Mouse (Mus musculus): Measurements from ENCODE around the gene Rnf181. TPM values are rescaled to one million over a fixed set of nuclear protein-coding genes. Genes with fewer than 3 reads are reported as not detected.

Rnf181 gene
- polyA plus RNA-seq, 1 experiment from 2014 or later: 122 TPM

GRCm38 (mm10) chr6:72367460-72367974, 761 bp upstream of the Rnf181 start:
- Histone ChIP-seq H3K4me2 (replicated peaks) (no peak overlapping the region), H3K9ac (no peak overlapping the region), H3K4me1 (replicated peaks) (peaks cover 7% of the 10 kb centered on the region), H3K36me3 (no peaks in the 10 kb centered on the region), H3K4me3 (replicated peaks) (no peak overlapping the region), H3K27ac (no peak overlapping the region), H3K27me3 (replicated peaks) (no peaks in the 10 kb centered on the region), H3K9me3 (no peaks in the 10 kb centered on the region)
- 73% methylated on average over 4 of the region's 4 CpGs for WGBS
- no peak for ATAC-seq

DNA sequence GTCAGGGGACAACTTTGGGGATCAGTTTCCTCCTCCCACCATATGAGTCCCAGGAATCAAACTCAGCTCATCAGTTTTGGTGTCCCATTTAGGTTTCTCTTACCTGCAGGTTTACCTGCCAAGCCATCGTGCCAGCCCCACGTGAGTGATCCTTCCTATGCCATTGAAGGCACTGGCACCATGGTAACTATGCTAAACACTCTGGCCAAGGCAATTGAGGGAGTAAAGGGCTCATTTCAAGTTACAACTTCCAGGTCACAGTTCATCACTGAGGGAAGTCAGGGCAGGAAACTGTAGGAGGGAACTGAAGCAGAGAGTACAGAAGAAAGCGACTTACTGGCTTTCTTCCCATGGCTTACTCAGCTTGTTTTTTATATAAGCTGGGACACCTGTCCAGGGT, 452 bp downstream of the Rnf181 start:
- H3K4me2 ChIP-seq (replicated peaks): no peak overlapping the region
- no peaks in the 10 kb centered on the region for H3K27me3 ChIP-seq (replicated peaks)
- H3K27ac ChIP-seq: no peak overlapping the region
- H3K36me3 ChIP-seq: no peaks in the 10 kb centered on the region
- H3K4me1 ChIP-seq (replicated peaks): peaks cover 10% of the 10 kb centered on the region
- WGBS: 62% methylated on average over 3 of the region's 3 CpGs
- no peak for ATAC-seq
- H3K9ac ChIP-seq: no peak overlapping the region
- H3K9me3 ChIP-seq: no peaks in the 10 kb centered on the region
- no peak overlapping the region for H3K4me3 ChIP-seq (replicated peaks)

DNA sequence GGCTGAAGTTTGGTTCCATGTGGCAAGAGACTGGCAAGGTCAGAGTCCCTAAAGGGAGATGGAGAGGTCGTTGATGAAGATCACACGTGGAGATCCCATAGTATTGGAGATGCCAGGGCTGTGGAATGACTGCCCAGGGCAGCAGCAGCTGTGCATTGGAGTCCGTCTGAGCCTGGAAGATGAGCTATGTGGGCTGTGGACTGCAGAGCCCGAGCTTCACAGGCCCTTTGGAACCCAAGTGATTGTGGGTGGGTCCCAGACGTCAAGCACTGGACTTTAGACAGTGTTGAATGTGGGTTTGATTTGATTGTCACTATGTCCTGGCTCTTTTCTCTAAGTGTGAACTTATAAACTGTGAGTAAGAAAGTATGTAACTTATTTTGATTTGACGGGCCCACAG, 1.8 kb downstream of the Rnf181 start:
- H3K4me3 ChIP-seq (replicated peaks): no peak overlapping the region
- no peak overlapping the region for H3K27ac ChIP-seq
- 61% methylated on average over 6 of the region's 6 CpGs for WGBS
- no peak overlapping the region for H3K9ac ChIP-seq
- H3K4me2 ChIP-seq (replicated peaks): no peak overlapping the region
- H3K9me3 ChIP-seq: no peaks in the 10 kb centered on the region
- H3K4me1 ChIP-seq (replicated peaks): peaks cover 21% of the 10 kb centered on the region
- ATAC-seq: no peak
- no peaks in the 10 kb centered on the region; the same call in 1 of the 2 replicates for H3K36me3 ChIP-seq
- H3K27me3 ChIP-seq (replicated peaks): no peaks in the 10 kb centered on the region

GRCm38 (mm10) chr6:72364009-72364408, 2.7 kb downstream of the Rnf181 start:
- no peak for ATAC-seq
- Histone ChIP-seq H3K36me3 (no peaks in the 10 kb centered on the region; the same call in 1 of the 2 replicates), H3K4me1 (replicated peaks) (peaks cover 23% of the 10 kb centered on the region), H3K9me3 (no peaks in the 10 kb centered on the region), H3K27me3 (replicated peaks) (no peaks in the 10 kb centered on the region), H3K4me3 (replicated peaks) (no peak overlapping the region), H3K27ac (no peak overlapping the region), H3K9ac (no peak overlapping the region), H3K4me2 (replicated peaks) (no peak overlapping the region)
- 49% methylated on average over 7 of the region's 7 CpGs for WGBS

GRCm38 (mm10) chr6:72362132-72363028, 4.4 kb downstream of the Rnf181 start:
- Histone ChIP-seq H3K4me3 (replicated peaks) (peak overlapping the region; percentile 73), H3K4me2 (replicated peaks) (peak overlapping the region; percentile 78), H3K27ac (peak overlapping the region; percentile 77), H3K9ac (peak overlapping the region; percentile 67), H3K9me3 (no peaks in the 10 kb centered on the region), H3K27me3 (replicated peaks) (no peaks in the 10 kb centered on the region), H3K4me1 (replicated peaks) (peaks cover 28% of the 10 kb centered on the region), H3K36me3 (no peaks in the 10 kb centered on the region; the same call in 1 of the 2 replicates)
- under 1% methylated on average over 42 of the region's 42 CpGs for WGBS
- ATAC-seq: peak; percentile 97

DNA sequence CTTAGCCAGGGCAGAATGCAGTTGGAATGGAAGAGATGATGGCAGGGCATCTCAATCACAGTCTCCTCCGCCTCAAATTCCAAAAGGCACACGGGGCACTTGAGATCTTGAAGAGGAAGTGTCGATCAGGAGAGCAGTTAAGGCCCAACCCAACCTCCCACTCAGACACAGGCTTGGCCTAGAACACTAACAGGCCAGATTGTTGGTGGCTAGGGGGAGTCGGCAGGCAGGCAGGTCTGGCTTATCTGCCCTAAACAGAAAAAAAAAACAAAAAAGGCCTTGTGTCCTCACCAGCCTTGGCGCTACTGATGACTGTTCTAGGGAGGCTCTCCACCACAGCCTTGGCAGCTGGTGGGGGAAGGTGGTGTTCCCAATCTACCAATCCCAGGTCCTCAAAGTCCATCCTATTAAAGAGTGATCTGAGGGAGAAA, 5.6 kb downstream of the Rnf181 start:
- no peaks in the 10 kb centered on the region for H3K9me3 ChIP-seq
- 0 out of 2 replicates have a peak overlapping the region, but pooled peaks have one; percentile 2 for H3K27ac ChIP-seq
- peak overlapping the region; percentile 67; the same call in 1 of the 2 replicates for H3K9ac ChIP-seq
- H3K4me1 ChIP-seq (replicated peaks): peaks cover 38% of the 10 kb centered on the region
- H3K36me3 ChIP-seq: no peaks in the 10 kb centered on the region; the same call in 1 of the 2 replicates
- H3K27me3 ChIP-seq (replicated peaks): no peaks in the 10 kb centered on the region
- ATAC-seq: no peak
- peak overlapping the region; percentile 73 for H3K4me3 ChIP-seq (replicated peaks)
- WGBS: 47% methylated on average over 5 of the region's 5 CpGs
- H3K4me2 ChIP-seq (replicated peaks): peak overlapping the region; percentile 62

DNA sequence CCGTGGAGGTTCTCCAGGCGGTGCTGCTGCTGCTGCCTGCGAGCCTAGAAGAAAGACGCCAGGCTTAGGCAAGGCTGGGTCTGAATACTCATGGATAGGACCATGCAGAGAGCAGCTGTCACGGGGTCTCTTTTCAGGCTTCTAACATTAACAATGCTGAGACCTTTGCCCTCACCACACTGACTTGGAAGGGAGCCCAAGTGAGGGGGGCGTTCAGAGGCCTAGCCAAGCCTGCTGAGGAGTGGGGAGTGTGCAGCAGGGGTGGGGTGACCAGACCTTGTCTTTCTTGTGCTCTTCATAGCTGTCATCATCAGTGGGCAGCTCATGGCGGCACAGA, 6.2 kb downstream of the Rnf181 start:
- Histone ChIP-seq H3K9me3 (no peaks in the 10 kb centered on the region), H3K4me3 (replicated peaks) (0 out of 2 replicates have a peak overlapping the region, but pooled peaks have one; percentile 73), H3K9ac (peak overlapping the region; percentile 18; the same call in 1 of the 2 replicates), H3K36me3 (no peaks in the 10 kb centered on the region; the same call in 1 of the 2 replicates), H3K27ac (peak overlapping the region; percentile 59), H3K4me1 (replicated peaks) (peaks cover 41% of the 10 kb centered on the region), H3K27me3 (replicated peaks) (no peaks in the 10 kb centered on the region), H3K4me2 (replicated peaks) (peak overlapping the region; percentile 62; the same call in 1 of the 2 replicates)
- 45% methylated on average over 7 of the region's 7 CpGs for WGBS
- ATAC-seq: no peak

GRCm38 (mm10) chr6:72359891-72360598, 6.7 kb downstream of the Rnf181 start:
- Histone ChIP-seq H3K9me3 (no peaks in the 10 kb centered on the region), H3K27me3 (replicated peaks) (no peaks in the 10 kb centered on the region), H3K4me3 (replicated peaks) (no peak overlapping the region), H3K4me1 (replicated peaks) (peaks cover 41% of the 10 kb centered on the region), H3K27ac (peak overlapping the region; percentile 59), H3K9ac (peak overlapping the region; percentile 18; the same call in 1 of the 2 replicates), H3K36me3 (no peaks in the 10 kb centered on the region; the same call in 1 of the 2 replicates), H3K4me2 (replicated peaks) (peak overlapping the region; percentile 62; the same call in 1 of the 2 replicates)
- ATAC-seq: no peak
- WGBS: 65% methylated on average over 11 of the region's 11 CpGs

DNA sequence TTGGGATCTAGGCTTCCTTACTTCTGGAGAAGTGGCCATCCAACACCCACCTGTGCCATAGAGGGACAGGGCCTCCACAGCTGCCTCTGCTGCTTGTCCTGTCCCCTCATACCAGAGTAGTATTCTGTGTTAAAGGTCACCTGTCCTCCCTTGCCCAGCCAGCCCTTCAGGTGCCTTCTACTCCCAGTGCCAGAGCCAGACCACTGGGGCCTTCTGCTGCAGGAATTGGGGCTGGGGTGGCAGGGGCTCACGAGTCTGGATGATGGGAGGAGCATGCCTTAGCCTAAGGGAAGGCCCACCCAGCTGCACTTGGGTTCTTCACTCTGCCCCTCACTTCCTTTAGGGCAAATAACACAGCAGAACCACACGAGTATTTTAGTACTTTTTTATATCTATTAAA, 7.4 kb downstream of the Rnf181 start:
- Histone ChIP-seq H3K27me3 (replicated peaks) (no peaks in the 10 kb centered on the region), H3K9ac (no peak overlapping the region)
- WGBS: 74% methylated on average over 2 of the region's 2 CpGs

DNA sequence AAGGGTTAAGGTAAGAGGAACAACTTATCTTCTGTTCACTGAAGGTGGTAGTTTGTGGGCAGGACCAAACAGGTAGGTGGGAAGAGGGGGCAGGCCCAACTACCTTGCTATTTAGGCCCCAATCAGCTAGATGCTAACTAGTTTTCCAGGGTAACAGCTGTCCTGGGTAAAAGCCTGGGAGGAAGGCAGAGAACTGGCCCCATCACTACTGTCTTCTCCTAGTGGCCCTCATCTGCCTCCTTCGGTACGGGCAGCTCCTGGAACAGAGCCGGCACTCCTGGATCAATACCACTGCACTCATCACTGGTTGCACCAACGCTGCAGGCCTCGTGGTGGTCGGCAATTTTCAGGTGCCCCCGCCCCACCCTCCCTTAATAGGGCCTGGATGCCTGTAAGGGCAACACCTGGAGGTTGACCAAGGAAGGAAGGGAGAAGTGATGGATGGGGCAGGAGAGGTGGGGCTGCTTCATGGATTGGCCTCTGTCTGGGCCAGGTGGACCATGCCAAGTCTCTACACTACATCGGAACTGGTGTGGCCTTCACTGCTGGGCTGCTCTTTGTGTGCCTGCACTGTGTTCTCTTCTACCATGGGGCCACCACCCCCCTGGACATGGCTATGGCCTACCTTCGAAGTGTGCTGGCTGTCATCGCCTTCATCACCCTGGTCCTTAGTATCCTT, 8.5 kb downstream of the Rnf181 start:
- Histone ChIP-seq H3K27ac (no peak overlapping the region), H3K27me3 (replicated peaks) (no peaks in the 10 kb centered on the region), H3K9ac (no peak overlapping the region), H3K36me3 (no peaks in the 10 kb centered on the region; the same call in 1 of the 2 replicates), H3K9me3 (no peaks in the 10 kb centered on the region), H3K4me1 (replicated peaks) (peaks cover 47% of the 10 kb centered on the region), H3K4me2 (replicated peaks) (no peak overlapping the region), H3K4me3 (replicated peaks) (no peak overlapping the region)
- no peak for ATAC-seq
- 78% methylated on average over 10 of the region's 10 CpGs for WGBS

More for the DNA sequence above, 7.4 kb downstream of the Rnf181 start:
- H3K4me3 ChIP-seq (replicated peaks): no peak overlapping the region
- no peaks in the 10 kb centered on the region; the same call in 1 of the 2 replicates for H3K36me3 ChIP-seq
- no peak overlapping the region for H3K4me2 ChIP-seq (replicated peaks)
- H3K9me3 ChIP-seq: no peaks in the 10 kb centered on the region
- ATAC-seq: no peak
- peaks cover 47% of the 10 kb centered on the region for H3K4me1 ChIP-seq (replicated peaks)
- H3K27ac ChIP-seq: no peak overlapping the region

DNA sequence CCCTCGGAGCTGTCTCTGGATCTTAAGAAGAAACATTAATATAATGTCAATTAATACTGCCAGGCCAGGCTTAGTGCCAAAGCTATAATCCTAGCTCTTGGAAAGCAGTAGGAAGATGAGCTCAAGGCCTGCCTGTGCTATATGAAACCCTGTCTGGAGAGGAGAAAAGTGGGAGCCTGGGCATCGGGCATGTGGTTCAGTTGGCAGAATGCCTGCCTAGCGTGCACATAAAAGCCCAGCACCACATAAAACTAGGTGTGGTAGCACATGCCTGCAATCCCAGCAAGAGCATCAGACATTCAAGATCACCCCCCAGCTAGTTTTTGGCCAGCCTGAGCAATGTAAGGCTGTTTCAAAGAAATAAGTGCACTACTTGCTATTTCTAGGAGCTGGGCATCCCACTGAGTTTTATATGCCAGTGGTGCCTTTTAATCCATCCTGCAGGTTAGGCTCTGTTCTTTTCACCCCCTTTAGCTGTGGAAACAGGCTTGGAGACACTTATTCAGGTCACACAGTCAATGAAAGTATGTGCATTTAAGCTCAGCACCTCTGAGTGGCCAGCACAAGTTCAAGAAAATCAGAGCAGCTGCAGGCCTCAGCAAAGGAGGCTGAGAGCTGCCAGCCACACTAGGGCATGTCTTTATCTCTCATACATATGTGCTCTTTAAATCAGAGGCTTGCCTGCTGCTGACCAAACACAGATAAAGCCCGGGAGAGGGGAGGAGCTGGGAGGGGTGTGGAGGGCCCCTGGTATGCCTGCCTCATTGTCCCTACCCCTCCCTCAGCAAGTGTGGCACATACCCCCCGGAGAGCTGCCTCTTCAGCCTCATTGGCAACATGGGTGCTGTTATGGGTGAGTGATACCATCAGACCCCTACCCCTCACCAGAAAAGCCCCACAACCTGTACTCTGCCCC, 9.3 kb downstream of the Rnf181 start:
- Histone ChIP-seq H3K4me3 (replicated peaks) (no peak overlapping the region), H3K9me3 (no peaks in the 10 kb centered on the region), H3K4me1 (replicated peaks) (peaks cover 44% of the 10 kb centered on the region), H3K4me2 (replicated peaks) (0 out of 2 replicates have a peak overlapping the region, but pooled peaks have one; percentile 5), H3K27ac (0 out of 2 replicates have a peak overlapping the region, but pooled peaks have one; percentile 18), H3K27me3 (replicated peaks) (no peaks in the 10 kb centered on the region), H3K9ac (no peak overlapping the region), H3K36me3 (no peaks in the 10 kb centered on the region; the same call in 1 of the 2 replicates)
- no peak for ATAC-seq
- 66% methylated on average over 5 of the region's 5 CpGs for WGBS
